Mouse (Mus musculus) hindbrain, embryonic 14.5 days (tissue): Measurements from ENCODE around the gene Pole. TPM values are rescaled to one million over a fixed set of nuclear protein-coding genes. Genes with fewer than 3 reads are reported as not detected.
A peak's percentile ranks its signal among the peaks of the same experiment; 100 is the strongest.

Source experiments
- ATAC-seq: fragments of 200-750 bp; cut with Nextera tagmentation; 2 replicates; pipeline ENCODE4 v1.8.0; 2017; ENCODE audit warnings: moderate number of reproducible peaks, mild to moderate bottlenecking, moderate TSS enrichment, moderate library complexity; ENCODE audit not compliant: low FRiP score
- DNase-seq: peaks from one replicate; pipeline ENCODE4 v3.0.0-alpha.2; 2015; ENCODE audit warnings: low spot score
- H3K27ac ChIP-seq: fragments of 300-500 bp; sonication (generic); 2 replicates; pipeline ENCODE4 v1.5.1; 2014; ENCODE audit warnings: mild to moderate bottlenecking, moderate library complexity
- H3K27me3 ChIP-seq: fragments of 300-500 bp; sonication (generic); 2 replicates; pipeline ENCODE4 v1.6.1; 2014; ENCODE audit warnings: mild to moderate bottlenecking, low read length, mixed read lengths; ENCODE audit not compliant: control insufficient read depth, insufficient read depth
- H3K36me3 ChIP-seq: fragments of 300-500 bp; sonication (generic); replicated peaks from 2 replicates; pipeline ENCODE4 v1.6.1; 2014; ENCODE audit not compliant: control insufficient read depth, insufficient read depth
- H3K4me1 ChIP-seq: fragments of 300-500 bp; sonication (generic); replicated peaks from 2 replicates; pipeline ENCODE4 v1.6.1; 2014; ENCODE audit warnings: antibody characterized with exemption, low read length, mixed read lengths; ENCODE audit not compliant: control insufficient read depth, insufficient read depth
- H3K4me2 ChIP-seq: fragments of 300-500 bp; sonication (generic); replicated peaks from 2 replicates; pipeline ENCODE4 v1.6.1; 2014; ENCODE audit warnings: mild to moderate bottlenecking, moderate library complexity
- H3K4me3 ChIP-seq: fragments of 300-500 bp; sonication (generic); replicated peaks from 2 replicates; pipeline ENCODE4 v1.5.1; 2014; ENCODE audit warnings: mild to moderate bottlenecking, low read length
- H3K9ac ChIP-seq: fragments of 300-500 bp; sonication (generic); 2 replicates; pipeline ENCODE4 v1.6.1; 2014
- H3K9me3 ChIP-seq: fragments of 300-500 bp; sonication (generic); 2 replicates; pipeline ENCODE4 v1.6.1; 2016; ENCODE audit warnings: low read length; ENCODE audit not compliant: control insufficient read depth
- WGBS: fragments of 180-500 bp; shearing (Covaris S2); extraction: QIAGEN DNeasy Blood & Tissue Kit; methylation state at CpG from one replicate; pipeline ENCODE4 v1.1.7; 2014; 5-methylcytosine and 5-hydroxymethylcytosine counted together
- polyA plus RNA-seq: library from polyadenylated mRNA; unstranded; fragments of >200 nt; fragmentation: Nextera tagmentation; extraction: Ambion mirVana; gene quantifications from 2 replicates; pipeline ENCODE4 v1.2.1, GENCODE M21; 2014

Pole gene
- polyA plus RNA-seq: 8.2 and 9.8 TPM in 2 replicates

GRCm38 (mm10) chr5:110285770-110286445 lies at the start of gene Pole, which contains the start of gene Pxmp2:
Gene Pole, plus strand, starts transcription at chr5:110286306.
Gene Pxmp2, minus strand, starts transcription at chr5:110286186.
- Histone ChIP-seq H3K27ac (no peak within 1 kb of the TSS), H3K36me3 (0 out of 2 replicates have a peak, but pooled peaks cover 2% of the 10 kb centered on the region), H3K4me2 (peak within 1 kb of the TSS; percentile 88), H3K4me3 (peak within 1 kb of the TSS; percentile 58), H3K9me3 (no peaks in the 10 kb centered on the region), H3K9ac (peak within 1 kb of the TSS; percentile 63), H3K4me1 (0 out of 2 replicates have a peak, but pooled peaks cover 5% of the 10 kb centered on the region), H3K27me3 (peaks cover 16% of the 10 kb centered on the region)
- ATAC-seq (peak; percentile 98), DNase-seq (peak; percentile 91)
- under 1% methylated on average over 58 of the region's 64 CpGs for WGBS

GRCm38 (mm10) chr5:110244091-110244490 lies 42.0 kb upstream of the Pole start:
- DNase-seq (no peak), ATAC-seq (no peak)
- Histone ChIP-seq H3K36me3 (peaks cover 98% of the 10 kb centered on the region), H3K27me3 (no peaks in the 10 kb centered on the region), H3K9ac (no peak overlapping the region), H3K27ac (no peak overlapping the region), H3K9me3 (no peaks in the 10 kb centered on the region), H3K4me3 (no peak overlapping the region), H3K4me2 (no peak overlapping the region), H3K4me1 (no peaks in the 10 kb centered on the region)
- 90% methylated on average over 2 of the region's 2 CpGs for WGBS

- Histone ChIP-seq H3K36me3 (peaks cover 42% of the 10 kb centered on the region), H3K27me3 (no peaks in the 10 kb centered on the region), H3K4me3 (no peak overlapping the region), H3K4me1 (peaks cover 9% of the 10 kb centered on the region), H3K27ac (no peak overlapping the region), H3K9me3 (no peaks in the 10 kb centered on the region), H3K4me2 (no peak overlapping the region), H3K9ac (no peak overlapping the region)
- ATAC-seq (no peak), DNase-seq (no peak)
- 96% methylated on average over 4 of the region's 4 CpGs for WGBS
Measured at GRCm38 (mm10) chr5:110266941-110267340, 19.2 kb upstream of the Pole start.

- peak within 1 kb of the TSS; percentile 95 for H3K9ac ChIP-seq
- no peaks in the 10 kb centered on the region for H3K27me3 ChIP-seq
- DNase-seq (peak; percentile 92), ATAC-seq (peak; percentile 88)
- H3K4me2 ChIP-seq: peak within 1 kb of the TSS; percentile 84
- H3K36me3 ChIP-seq: peaks cover 34% of the 10 kb centered on the region
- H3K4me3 ChIP-seq: peak within 1 kb of the TSS; percentile 96
- peaks cover 9% of the 10 kb centered on the region for H3K4me1 ChIP-seq
- no peaks in the 10 kb centered on the region for H3K9me3 ChIP-seq
- peak within 1 kb of the TSS; percentile 77 for H3K27ac ChIP-seq
- 1% methylated on average over 66 of the region's 66 CpGs for WGBS
Measured at GRCm38 (mm10) chr5:110269141-110270101, 16.7 kb upstream of the Pole start, which contains the start of gene Pgam5. Gene Pgam5, minus strand, starts transcription at chr5:110269913.

GRCm38 (mm10) chr5:110270242-110270641 lies 15.9 kb upstream of the Pole start:
- H3K9ac ChIP-seq: no peak overlapping the region
- H3K4me3 ChIP-seq: no peak overlapping the region
- H3K36me3 ChIP-seq: peaks cover 26% of the 10 kb centered on the region
- ATAC-seq (peak; percentile 12; the same call in 1 of the 2 replicates), DNase-seq (no peak)
- no peak overlapping the region for H3K27ac ChIP-seq
- no peaks in the 10 kb centered on the region for H3K27me3 ChIP-seq
- 93% methylated on average over 6 of the region's 6 CpGs for WGBS
- H3K4me2 ChIP-seq: peak overlapping the region; percentile 25; the same call in 1 of the 2 replicates
- peaks cover 9% of the 10 kb centered on the region for H3K4me1 ChIP-seq
- no peaks in the 10 kb centered on the region for H3K9me3 ChIP-seq

- no peak for ATAC-seq
- Histone ChIP-seq H3K27ac (no peak overlapping the region), H3K9ac (no peak overlapping the region), H3K4me1 (no peaks in the 10 kb centered on the region), H3K9me3 (no peaks in the 10 kb centered on the region), H3K4me3 (no peak overlapping the region), H3K27me3 (no peaks in the 10 kb centered on the region), H3K36me3 (no peaks in the 10 kb centered on the region), H3K4me2 (no peak overlapping the region)
- DNase-seq: no peak
- WGBS: 82% methylated on average over 4 of the region's 4 CpGs
Measured at GRCm38 (mm10) chr5:110274147-110274546, 12.0 kb upstream of the Pole start.

- H3K27ac ChIP-seq: no peak overlapping the region
- ATAC-seq: no peak
- H3K9me3 ChIP-seq: no peaks in the 10 kb centered on the region
- H3K4me3 ChIP-seq: no peak overlapping the region
- 76% methylated on average over 2 of the region's 2 CpGs for WGBS
- no peak overlapping the region for H3K4me2 ChIP-seq
- H3K4me1 ChIP-seq: no peaks in the 10 kb centered on the region
- no peaks in the 10 kb centered on the region for H3K36me3 ChIP-seq
- no peaks in the 10 kb centered on the region for H3K27me3 ChIP-seq
- H3K9ac ChIP-seq: no peak overlapping the region
- no peak for DNase-seq
Measured at GRCm38 (mm10) chr5:110274846-110275245, 11.3 kb upstream of the Pole start.

GRCm38 (mm10) chr5:110276391-110276790 lies 9.7 kb upstream of the Pole start:
- Histone ChIP-seq H3K9ac (no peak overlapping the region), H3K4me2 (no peak overlapping the region), H3K36me3 (no peaks in the 10 kb centered on the region), H3K4me3 (no peak overlapping the region), H3K27me3 (no peaks in the 10 kb centered on the region), H3K27ac (no peak overlapping the region), H3K4me1 (no peaks in the 10 kb centered on the region), H3K9me3 (no peaks in the 10 kb centered on the region)
- DNase-seq (no peak), ATAC-seq (no peak)
- WGBS: 73% methylated on average over 2 of the region's 2 CpGs

GRCm38 (mm10) chr5:110276910-110277309 lies 9.2 kb upstream of the Pole start:
- WGBS: 100% methylated on average over 1 of the region's 1 CpGs
- DNase-seq: no peak
- Histone ChIP-seq H3K9me3 (no peaks in the 10 kb centered on the region), H3K9ac (no peak overlapping the region), H3K36me3 (no peaks in the 10 kb centered on the region), H3K27ac (no peak overlapping the region), H3K4me1 (no peaks in the 10 kb centered on the region), H3K4me3 (no peak overlapping the region), H3K27me3 (no peaks in the 10 kb centered on the region), H3K4me2 (no peak overlapping the region)
- peak; percentile 27; the same call in 1 of the 2 replicates for ATAC-seq
